Mouse (Mus musculus) ES-E14 (cell line): ENCODE results near the gene Trim9.

Source experiments
- CHD2 ChIP-seq: IDR thresholded peaks from 2 replicates; pipeline ENCODE4 v1.6.1; 2014; ENCODE audit warnings: mild to moderate bottlenecking, low read depth, low read length, inconsistent platforms
- HCFC1 ChIP-seq: IDR thresholded peaks from 2 replicates; pipeline ENCODE4 v1.6.1; 2012; ENCODE audit warnings: low read length, inconsistent platforms, borderline replicate concordance; ENCODE audit not compliant: insufficient read depth
- MAFK ChIP-seq: IDR thresholded peaks from 2 replicates; pipeline ENCODE4 v1.6.1; 2014; ENCODE audit warnings: mild to moderate bottlenecking, low read depth, low read length, inconsistent platforms; ENCODE audit not compliant: insufficient read depth
- ZC3H11A ChIP-seq: IDR thresholded peaks from 2 replicates; pipeline ENCODE4 v1.6.1; 2012; ENCODE audit warnings: low read depth, mild to moderate bottlenecking, inconsistent platforms, low read length, borderline replicate concordance
- ZNF384 ChIP-seq: IDR thresholded peaks from 2 replicates; pipeline ENCODE4 v1.6.1; 2012; ENCODE audit warnings: low read depth, low read length, inconsistent platforms

DNA sequence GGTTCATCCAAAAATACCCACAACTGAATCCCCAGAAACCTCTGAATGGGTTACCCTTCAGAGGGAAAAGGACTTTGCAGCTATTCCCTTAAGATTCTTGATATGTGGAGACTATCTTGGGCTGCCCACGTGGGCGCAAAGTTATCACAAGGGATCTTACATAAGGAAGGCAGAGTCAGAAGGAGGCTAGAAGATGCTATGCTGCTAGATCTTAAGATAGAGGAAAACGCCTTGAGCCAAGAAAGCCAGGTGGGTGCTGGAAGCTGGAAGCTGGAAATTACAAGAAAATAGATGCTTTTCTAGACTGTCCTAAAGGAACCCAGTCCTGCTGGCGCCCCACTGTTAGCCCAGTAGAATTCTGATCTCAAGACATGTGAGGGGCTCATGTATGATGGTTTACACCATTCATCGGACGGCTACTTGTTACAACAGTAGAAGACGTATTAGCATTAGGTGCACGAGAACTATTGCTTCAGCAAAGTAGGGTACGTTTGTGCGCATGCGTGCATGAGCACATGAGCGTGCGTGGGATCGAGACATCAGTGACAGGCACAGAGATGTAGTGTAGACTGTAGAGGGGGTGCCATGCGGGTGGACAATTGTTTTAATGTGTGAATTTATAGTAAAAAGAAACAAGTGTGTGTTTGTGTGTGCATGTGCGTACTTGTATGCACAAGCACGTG lies 85.0 kb downstream of the Trim9 start:
- TF ChIP-seq MAFK (no peak), ZC3H11A (no peak), CHD2 (no peak), ZNF384 (no peak), HCFC1 (no peak)
